Mouse (Mus musculus) G1E (cell line): ENCODE results near the gene Tcf19. TPM values are rescaled to one million over a fixed set of nuclear protein-coding genes. Genes with fewer than 3 reads are reported as not detected.

ENCODE experiments used
- ATAC-seq: 2 replicates; pipeline ENCODE4 v1.8.0; 2016; ENCODE audit warnings: mild to moderate bottlenecking; ENCODE audit not compliant: insufficient number of reproducible peaks, poor library complexity, low FRiP score, severe bottlenecking; ENCODE audit errors: extremely low read depth
- DNase-seq: peaks from one replicate; pipeline ENCODE4 v3.0.0; 2012; ENCODE audit warnings: low spot score
- H3K27me3 ChIP-seq: 2 replicates; pipeline ENCODE4 v1.6.1; 2012; ENCODE audit warnings: mild to moderate bottlenecking, low read length, inconsistent platforms; ENCODE audit not compliant: insufficient read depth
- H3K36me3 ChIP-seq: replicated peaks from 2 replicates; pipeline ENCODE3; 2012; ENCODE audit warnings: mild to moderate bottlenecking, inconsistent platforms
- H3K4me1 ChIP-seq: 2 replicates; pipeline ENCODE4 v1.6.1; 2012; ENCODE audit warnings: low read depth, low read length, inconsistent platforms, mixed read lengths; ENCODE audit not compliant: insufficient read depth
- H3K4me3 ChIP-seq: 2 replicates; pipeline ENCODE4 v1.5.1; 2012; ENCODE audit warnings: low read depth, mild to moderate bottlenecking, inconsistent platforms, low read length, moderate library complexity, mixed read lengths
- H3K9me3 ChIP-seq: replicated peaks from 2 replicates; pipeline ENCODE4 v1.6.1; 2012; ENCODE audit warnings: inconsistent platforms
- CTCF ChIP-seq: IDR thresholded peaks from 2 replicates; pipeline ENCODE4 v1.5.1; 2012; ENCODE audit warnings: low read depth, low read length, inconsistent platforms, mixed read lengths
- GATA1 ChIP-seq: IDR thresholded peaks from 2 replicates; pipeline ENCODE4 v1.6.1; 2012; ENCODE audit warnings: borderline replicate concordance, low read length, inconsistent platforms, mixed read lengths
- GATA2 ChIP-seq: IDR thresholded peaks from 2 replicates; pipeline ENCODE4 v1.6.1; 2012; ENCODE audit warnings: low read depth, low read length, inconsistent platforms, borderline replicate concordance
- POLR2AphosphoS5 ChIP-seq: IDR thresholded peaks from 2 replicates; pipeline ENCODE4 v1.6.1; 2012; ENCODE audit warnings: low read depth, low read length, inconsistent platforms; ENCODE audit not compliant: insufficient replicate concordance
- TAL1 ChIP-seq: conservative IDR thresholded peaks from 2 replicates; pipeline ENCODE4 v1.6.1; 2012; ENCODE audit warnings: low read depth, low read length, inconsistent platforms, mixed read lengths
- polyA plus RNA-seq: library from polyadenylated mRNA; stranded (reverse); fragments of >175 nt; gene quantifications from 2 replicates; pipeline ENCODE4 v1.2.3, GENCODE M21; 2012
- total RNA-seq, 2 experiments: library from RNA; stranded (forward) in 1 of 2; stranded (reverse) in 1 of 2; fragments of 200-1000 nt in 1 of 2; fragments of >200 nt in 1 of 2; fragmentation: Nextera tagmentation in 1 of 2; gene quantifications; 2 replicates each; pipeline ENCODE4 v1.2.3; 2014 to 2017

Tcf19 gene
- total RNA-seq (2014; fragmentation: Nextera tagmentation) (67.4 and 74.5 TPM in 2 replicates), total RNA-seq (2017) (29.8 and 37.2 TPM in 2 replicates), polyA plus RNA-seq (62.1 and 63.4 TPM in 2 replicates)

- H3K9me3 ChIP-seq, result no peaks in the 10 kb centered on the region
- H3K27me3 ChIP-seq, result no peaks in the 10 kb centered on the region
- peaks cover 42% of the 10 kb centered on the region for H3K4me1 ChIP-seq
- peak; percentile 97 for ATAC-seq
- no peak for TF ChIP-seq TAL1
- no peak for TF ChIP-seq GATA1
- no peak for TF ChIP-seq POLR2AphosphoS5
- no peak for TF ChIP-seq CTCF
- TF ChIP-seq GATA2, result no peak
- H3K4me3 ChIP-seq, result peak within 1 kb of the TSS; percentile 73
- H3K36me3 ChIP-seq, result peaks cover 72% of the 10 kb centered on the region
- DNase-seq, result peak; percentile 100
These were observed at the start of gene Tcf19, which contains the start of gene Cchcr1 for GRCm38 (mm10) chr17:35516652-35517500. TSS of gene Tcf19 (minus strand) at chr17:35516824. TSS of gene Cchcr1 (plus strand) at chr17:35517100.

- no peak for ATAC-seq
- H3K36me3 ChIP-seq, result no peaks in the 10 kb centered on the region
- DNase-seq, result no peak
- no peak for TF ChIP-seq POLR2AphosphoS5
- no peak for TF ChIP-seq CTCF
- TF ChIP-seq TAL1, result no peak
- no peak for TF ChIP-seq GATA1
- TF ChIP-seq GATA2, result no peak
- H3K27me3 ChIP-seq, result peaks cover 5% of the 10 kb centered on the region; the same call in 1 of the 2 replicates
- no peak overlapping the region for H3K4me3 ChIP-seq
- H3K4me1 ChIP-seq, result no peaks in the 10 kb centered on the region
- 0 out of 2 replicates have a peak, but pooled peaks cover 3% of the 10 kb centered on the region for H3K9me3 ChIP-seq
These were observed 41.6 kb upstream of the Tcf19 start for GRCm38 (mm10) chr17:35558216-35558615.

GRCm38 (mm10) chr17:35557351-35557750 is 40.7 kb upstream of the Tcf19 start:
- Histone ChIP-seq H3K9me3 (0 out of 2 replicates have a peak, but pooled peaks cover 3% of the 10 kb centered on the region), H3K4me1 (no peaks in the 10 kb centered on the region), H3K27me3 (peaks cover 5% of the 10 kb centered on the region; the same call in 1 of the 2 replicates), H3K4me3 (no peak overlapping the region), H3K36me3 (no peaks in the 10 kb centered on the region)
- DNase-seq (no peak), ATAC-seq (no peak)
- no peak for TF ChIP-seq POLR2AphosphoS5
- TF ChIP-seq GATA2, result no peak
- TF ChIP-seq TAL1, result no peak
- no peak for TF ChIP-seq CTCF
- no peak for TF ChIP-seq GATA1

- peaks cover 8% of the 10 kb centered on the region; the same call in 1 of the 2 replicates for H3K27me3 ChIP-seq
- no peak for ATAC-seq
- no peak overlapping the region for H3K4me3 ChIP-seq
- DNase-seq, result no peak
- no peak for TF ChIP-seq GATA1
- peak; percentile 78 for TF ChIP-seq CTCF
- no peak for TF ChIP-seq TAL1
- 0 out of 2 replicates have a peak, but pooled peaks cover 3% of the 10 kb centered on the region for H3K9me3 ChIP-seq
- no peaks in the 10 kb centered on the region for H3K36me3 ChIP-seq
- no peaks in the 10 kb centered on the region for H3K4me1 ChIP-seq
These were observed 40.2 kb upstream of the Tcf19 start for GRCm38 (mm10) chr17:35556812-35557211.

GRCm38 (mm10) chr17:35556186-35556765 is 39.7 kb upstream of the Tcf19 start:
- Histone ChIP-seq H3K4me3 (no peak overlapping the region), H3K9me3 (0 out of 2 replicates have a peak, but pooled peaks cover 3% of the 10 kb centered on the region), H3K4me1 (no peaks in the 10 kb centered on the region), H3K27me3 (peaks cover 10% of the 10 kb centered on the region; the same call in 1 of the 2 replicates), H3K36me3 (no peaks in the 10 kb centered on the region)
- ATAC-seq, result no peak
- DNase-seq, result no peak
- TF ChIP-seq POLR2AphosphoS5, result no peak
- TF ChIP-seq CTCF, result no peak
- no peak for TF ChIP-seq GATA2
- TF ChIP-seq TAL1, result no peak
- TF ChIP-seq GATA1, result no peak

GRCm38 (mm10) chr17:35554761-35555397 is 38.3 kb upstream of the Tcf19 start:
- TF ChIP-seq GATA1, result no peak
- no peak for TF ChIP-seq TAL1
- no peak for TF ChIP-seq GATA2
- no peak for TF ChIP-seq CTCF
- no peak for TF ChIP-seq POLR2AphosphoS5
- Histone ChIP-seq H3K27me3 (peaks cover 7% of the 10 kb centered on the region; the same call in 1 of the 2 replicates), H3K9me3 (0 out of 2 replicates have a peak, but pooled peaks cover 3% of the 10 kb centered on the region), H3K36me3 (no peaks in the 10 kb centered on the region), H3K4me1 (no peaks in the 10 kb centered on the region), H3K4me3 (no peak overlapping the region)
- ATAC-seq, result no peak
- no peak for DNase-seq
